Mouse (Mus musculus) right cerebral cortex, adult 18-20 months (tissue): ENCODE results near the gene Ctnnal1.
"Not testable (repeated sequence)": the region's sequence is repeated elsewhere in the genome, so short reads cannot be mapped to it uniquely, and the experiment has no call there.

Experiments
- DNase-seq: peaks from one replicate; pipeline ENCODE4 v3.0.0; 2022; ENCODE audit warnings: mixed read lengths

Gene Ctnnal1

DNA sequence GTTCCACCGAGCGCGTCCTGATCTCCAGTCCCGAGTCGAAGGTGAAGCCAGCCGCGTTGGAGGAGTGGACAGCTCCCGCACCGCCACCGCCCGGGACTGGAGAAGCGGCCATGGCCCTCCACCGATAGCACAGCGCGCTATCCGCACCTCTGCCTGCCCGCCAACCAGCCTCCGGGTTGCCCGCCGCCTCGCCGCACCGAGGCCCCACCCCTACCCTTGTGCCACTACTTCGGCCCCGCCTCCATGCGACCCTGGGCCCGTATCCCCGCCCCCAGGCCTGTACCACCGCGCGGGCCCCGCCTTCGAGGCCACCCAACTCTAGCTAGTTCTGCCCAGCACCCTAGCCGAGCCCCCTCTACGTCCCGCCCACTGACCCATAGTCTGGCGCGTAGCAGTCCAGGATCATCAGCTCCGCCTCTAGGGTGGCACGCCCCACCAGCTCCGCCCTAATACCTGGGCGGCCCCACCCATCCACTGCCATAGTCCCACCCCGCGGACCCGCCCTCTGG is at the start of gene Ctnnal1:
TSS of gene Ctnnal1 (minus strand) at position 186 of the 509 bp plus-strand sequence.
- DNase-seq: peak; percentile 89

- DNase-seq: no peak
Measured at GRCm38 (mm10) chr4:56914761-56915160, 49.8 kb upstream of the Ctnnal1 start.

GRCm38 (mm10) chr4:56914338-56914737 is 49.4 kb upstream of the Ctnnal1 start:
- no peak for DNase-seq

DNA sequence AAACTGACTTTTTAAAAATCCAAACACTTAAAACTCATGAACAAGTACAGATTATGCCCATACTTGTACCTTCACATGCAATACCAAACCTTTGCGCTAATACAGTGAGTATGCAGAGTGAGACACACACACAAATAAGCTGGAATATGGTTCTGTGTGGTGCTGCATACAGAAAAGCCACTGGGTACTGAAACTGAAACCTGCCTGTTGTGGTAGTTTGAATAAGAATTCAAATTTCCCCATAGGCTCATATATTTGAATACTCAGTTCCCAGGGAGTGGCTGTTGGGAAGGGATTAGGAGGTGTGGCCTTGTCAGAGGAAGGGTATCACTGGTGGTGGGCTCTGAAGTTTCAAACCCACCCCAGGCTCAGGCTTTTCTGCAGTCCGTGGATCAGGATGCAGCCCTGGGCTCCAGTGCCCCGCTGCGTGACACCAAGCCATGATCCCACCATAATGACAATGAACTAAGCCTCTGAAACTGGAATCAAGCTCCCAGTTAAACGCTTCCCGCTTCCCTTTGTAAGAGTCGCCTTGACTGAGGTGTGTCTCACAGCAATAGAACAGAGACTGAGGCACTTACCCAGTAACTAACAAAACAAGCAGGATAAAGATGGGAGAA is 47.5 kb upstream of the Ctnnal1 start:
- no peak for DNase-seq

DNA sequence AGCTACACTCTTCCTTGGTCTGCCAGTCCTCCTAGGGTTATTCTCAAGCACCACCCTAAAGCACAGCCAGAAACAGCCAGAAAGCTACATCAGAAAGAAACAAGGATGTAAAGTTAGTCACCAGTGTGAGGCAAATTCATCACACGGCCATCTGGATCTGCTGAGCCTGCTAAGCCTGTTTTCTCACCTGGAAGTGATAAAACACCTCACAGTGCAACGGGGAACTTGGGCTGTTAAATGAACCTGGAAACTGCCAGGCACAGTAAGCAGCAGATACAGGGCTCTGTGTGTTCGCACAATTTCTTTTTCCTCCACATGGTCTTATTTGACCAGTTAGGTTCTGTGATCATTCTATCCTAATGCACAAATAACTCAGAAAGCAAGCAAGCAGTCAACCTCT is 44.6 kb upstream of the Ctnnal1 start:
- peak; percentile 30 for DNase-seq

GRCm38 (mm10) chr4:56907671-56908070 is 42.7 kb upstream of the Ctnnal1 start:
- no peak for DNase-seq

DNA sequence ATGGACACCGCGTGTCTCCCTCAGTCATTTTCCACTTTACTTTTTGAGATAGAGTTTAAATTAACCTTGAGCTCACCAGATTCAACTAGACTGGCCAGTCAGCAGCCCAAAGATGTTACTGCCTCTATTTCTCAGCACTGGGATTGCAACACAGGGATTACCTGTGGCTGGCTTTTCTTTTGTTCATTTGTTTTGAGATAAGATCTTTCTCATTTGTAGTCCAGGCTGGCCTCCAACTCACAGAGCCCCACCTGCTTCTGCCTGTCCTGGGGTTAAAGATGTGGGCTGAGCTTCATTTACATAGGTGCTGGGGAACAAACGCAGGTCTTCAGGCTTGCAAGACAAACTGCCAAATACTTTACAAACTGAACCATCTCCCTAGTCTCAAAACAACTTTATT is 41.9 kb upstream of the Ctnnal1 start:
- DNase-seq: no peak

GRCm38 (mm10) chr4:56905507-56905906 is 40.5 kb upstream of the Ctnnal1 start:
- no peak for DNase-seq

- no peak for DNase-seq
Measured at GRCm38 (mm10) chr4:56901671-56902070, 36.7 kb upstream of the Ctnnal1 start.

DNA sequence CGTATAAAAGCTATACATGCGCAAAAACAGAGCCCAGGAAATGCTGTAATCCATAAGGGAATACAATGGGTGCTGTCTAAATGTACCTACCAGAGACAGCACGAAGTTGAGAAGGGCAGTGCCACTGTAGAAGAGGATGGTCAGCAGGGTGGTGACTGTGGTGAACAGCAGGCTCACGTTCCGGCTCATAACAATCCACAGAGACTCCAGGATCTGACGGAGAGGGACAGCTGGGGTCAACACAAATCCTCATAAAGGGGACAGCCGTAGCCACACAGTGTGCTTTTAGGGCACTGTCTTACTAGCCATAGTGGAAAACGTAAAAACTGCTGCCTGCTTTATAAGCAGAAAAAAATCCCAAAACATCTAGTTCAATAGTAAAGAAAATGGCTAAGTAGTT is 34.2 kb upstream of the Ctnnal1 start:
- DNase-seq: no peak

DNA sequence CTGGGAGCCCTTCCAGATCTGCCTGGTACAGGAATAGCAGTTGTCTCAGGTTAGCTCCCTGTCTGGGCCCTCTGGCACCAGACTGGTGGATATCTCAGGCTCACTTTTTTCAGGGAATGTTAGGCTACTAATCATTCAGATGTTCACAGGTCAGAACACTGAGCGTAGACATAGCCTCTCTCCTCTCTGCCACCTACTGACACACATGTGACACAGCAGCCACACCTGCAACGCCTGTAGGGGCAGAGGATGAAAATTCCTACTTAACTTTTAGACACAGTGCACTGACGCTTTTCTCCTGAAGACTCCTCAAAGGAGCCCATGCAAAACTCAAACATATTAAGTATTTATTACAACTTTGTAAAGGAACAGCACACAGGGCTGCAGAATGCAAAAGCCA is 32.5 kb upstream of the Ctnnal1 start:
- DNase-seq: no peak

DNA sequence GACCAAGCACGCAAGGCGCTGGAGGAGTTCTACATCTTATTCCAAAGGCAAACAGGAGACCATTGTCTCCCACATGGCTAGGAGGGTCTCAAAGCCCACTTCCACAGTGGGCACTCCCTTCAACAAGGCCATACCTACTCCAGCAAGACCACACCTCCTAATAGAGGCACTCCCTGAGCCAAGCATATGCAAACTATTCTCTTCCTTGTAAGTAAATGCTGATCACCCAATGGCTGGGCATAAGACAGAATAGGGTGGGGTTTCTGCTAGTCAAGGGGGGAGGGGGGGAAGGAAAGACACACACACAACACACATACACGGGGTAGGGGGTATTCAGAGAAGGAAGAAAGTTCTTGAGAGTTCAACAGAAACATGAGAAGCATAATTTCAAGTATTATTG is 29.2 kb upstream of the Ctnnal1 start:
- DNase-seq: no peak

DNA sequence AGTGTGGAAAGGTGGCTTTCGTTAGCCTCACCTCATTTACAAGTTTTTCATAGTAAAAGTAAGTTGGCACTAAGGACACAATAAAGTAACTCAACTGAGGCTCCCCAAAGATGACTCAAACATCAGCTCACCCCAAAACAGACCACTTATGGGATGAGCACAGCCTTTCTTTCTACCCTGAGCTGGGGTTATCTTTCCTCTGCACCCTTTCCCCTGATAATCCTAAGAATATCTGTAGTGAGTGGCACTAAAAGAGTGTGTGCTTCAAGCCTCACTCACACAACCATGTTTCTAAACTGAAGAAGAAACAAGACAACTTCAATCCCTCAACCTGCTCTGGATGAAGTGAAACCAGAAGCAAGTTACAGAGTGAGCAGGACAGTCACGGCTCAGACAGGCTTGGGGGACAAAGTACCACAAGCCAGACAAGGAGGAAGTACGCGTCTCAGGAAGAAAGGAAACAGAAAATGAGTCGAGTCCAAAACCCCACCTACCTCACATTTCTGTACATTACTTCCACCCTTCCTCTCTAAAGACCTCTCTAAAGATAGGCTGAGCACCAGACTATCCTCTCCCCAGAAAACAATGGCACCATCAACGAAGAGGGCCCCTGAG is 27.6 kb upstream of the Ctnnal1 start:
- no peak for DNase-seq

DNA sequence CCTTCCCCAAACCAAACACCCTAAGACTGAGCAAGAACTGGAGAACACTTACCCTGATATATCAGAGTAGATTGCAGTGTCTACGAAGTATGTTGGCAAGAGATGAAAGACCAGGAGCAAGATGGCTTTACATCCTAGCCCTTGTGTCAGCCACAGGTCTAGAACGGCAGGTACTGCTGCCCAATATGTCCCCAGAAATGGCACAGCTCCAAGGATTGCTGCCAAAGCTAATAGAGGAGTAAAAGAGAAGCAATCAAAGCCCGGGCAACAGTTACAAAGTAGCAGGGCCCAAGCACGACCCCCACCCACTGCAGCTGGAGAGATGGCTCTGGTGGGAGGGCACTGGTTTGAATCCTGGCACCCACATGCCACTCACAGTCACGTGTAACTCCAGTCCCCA is 23.5 kb upstream of the Ctnnal1 start:
- no peak for DNase-seq

DNA sequence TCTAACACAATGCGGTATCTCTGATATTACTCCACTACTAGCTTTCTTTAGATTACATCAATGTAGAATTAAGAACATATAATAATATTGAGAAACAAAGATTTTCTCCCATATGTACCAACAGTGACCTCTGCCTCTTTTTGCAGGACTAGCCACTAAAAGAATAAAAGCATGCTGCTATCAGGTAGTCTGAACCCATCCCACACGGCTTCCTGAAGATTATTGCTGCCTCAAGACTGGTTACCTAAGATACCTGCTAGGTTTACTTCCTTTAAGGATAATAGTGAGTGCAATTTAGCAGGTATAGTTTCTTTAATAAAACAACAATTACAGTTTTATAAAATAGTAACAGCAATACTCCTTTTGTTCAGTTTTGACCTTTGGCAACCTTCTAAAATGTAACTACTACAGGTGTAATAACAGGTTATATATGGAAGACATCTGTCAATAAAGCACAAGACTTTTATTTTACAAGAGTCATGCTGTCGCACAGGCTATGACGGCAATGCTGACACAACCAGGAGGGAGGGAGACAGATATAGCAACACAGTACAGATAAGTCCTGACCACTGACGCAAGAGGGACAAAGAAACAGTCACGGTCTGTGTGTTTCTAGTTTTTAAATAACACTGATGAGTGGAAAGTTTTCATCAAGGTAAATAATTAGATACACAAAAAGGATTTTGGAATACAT is 21.4 kb upstream of the Ctnnal1 start:
- no peak for DNase-seq

DNA sequence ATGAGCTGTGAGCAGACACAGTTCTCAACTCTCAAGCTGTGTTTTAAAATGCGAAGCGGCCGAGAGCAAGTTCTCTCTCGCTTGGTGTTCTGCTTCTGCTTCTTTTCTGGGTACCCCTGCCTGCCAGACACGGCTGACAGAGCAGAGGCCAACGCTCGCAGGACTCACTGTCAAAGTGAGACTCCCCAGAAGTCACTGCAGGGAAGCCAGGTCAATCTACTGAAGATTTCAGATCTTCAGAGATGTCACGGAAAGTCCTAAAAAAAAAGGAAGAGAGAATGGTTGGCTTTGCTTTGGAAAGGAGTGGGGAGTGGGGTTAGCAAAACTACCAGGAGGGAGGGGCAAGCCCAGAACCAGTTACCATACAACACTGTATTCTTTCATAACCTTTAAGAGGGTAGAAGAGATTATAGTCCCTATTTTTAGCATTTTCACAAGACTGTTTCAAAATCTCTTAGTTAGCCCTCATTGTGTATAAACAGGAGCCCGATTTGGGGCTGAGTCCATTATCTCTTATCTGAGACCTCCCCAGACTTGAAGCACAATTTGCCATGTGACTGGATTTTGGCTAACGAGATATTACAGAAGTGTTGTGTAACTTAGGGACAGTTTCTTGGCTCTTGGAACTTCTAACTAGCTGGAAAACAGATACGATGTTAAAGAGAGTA is 15.2 kb upstream of the Ctnnal1 start:
- DNase-seq: no peak

- DNase-seq: no peak
Measured at GRCm38 (mm10) chr4:56878971-56879370, 14.0 kb upstream of the Ctnnal1 start.

DNA sequence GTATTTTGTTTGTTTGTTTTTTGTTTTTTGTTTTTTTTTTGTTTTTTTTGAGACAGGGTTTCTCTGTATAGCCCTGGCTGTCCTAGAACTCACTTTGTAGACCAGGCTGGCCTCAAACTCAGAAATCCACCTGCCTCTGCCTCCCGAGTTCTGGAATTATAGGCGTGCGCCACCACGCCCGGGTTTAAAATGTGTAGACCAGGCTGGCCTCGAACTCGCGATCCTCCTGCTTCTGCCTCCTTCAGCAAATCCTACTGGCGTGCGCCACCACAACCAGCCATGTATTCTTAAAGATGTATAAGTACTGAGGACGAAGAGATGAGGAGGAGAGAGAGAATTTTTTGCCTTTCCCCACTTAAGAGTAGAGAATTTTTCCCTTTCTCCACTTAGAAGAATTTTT is 5.6 kb upstream of the Ctnnal1 start:
- not testable (repeated sequence) for DNase-seq

- DNase-seq: no peak
Measured at GRCm38 (mm10) chr4:56867761-56868160, 2.8 kb upstream of the Ctnnal1 start.

DNA sequence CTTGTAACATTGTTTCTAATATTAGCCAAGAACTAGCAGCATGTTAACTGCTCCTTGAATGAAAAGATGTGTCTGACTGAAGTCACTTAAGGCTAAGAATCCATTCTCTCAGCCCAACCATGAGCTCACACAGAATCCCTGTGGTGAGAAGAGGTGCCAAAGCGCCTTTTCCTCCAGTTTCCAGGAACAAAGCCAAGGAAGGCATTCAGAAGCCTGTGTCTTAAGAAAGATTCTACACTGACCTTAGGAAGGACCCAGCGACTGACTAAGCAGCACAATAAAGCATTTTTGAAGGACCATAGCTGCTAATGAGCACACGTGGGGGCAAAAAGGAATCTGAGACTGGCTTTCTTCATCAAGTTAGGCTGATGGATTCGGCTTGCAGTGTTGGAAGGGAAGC is 983 bp upstream of the Ctnnal1 start:
- DNase-seq: no peak

DNA sequence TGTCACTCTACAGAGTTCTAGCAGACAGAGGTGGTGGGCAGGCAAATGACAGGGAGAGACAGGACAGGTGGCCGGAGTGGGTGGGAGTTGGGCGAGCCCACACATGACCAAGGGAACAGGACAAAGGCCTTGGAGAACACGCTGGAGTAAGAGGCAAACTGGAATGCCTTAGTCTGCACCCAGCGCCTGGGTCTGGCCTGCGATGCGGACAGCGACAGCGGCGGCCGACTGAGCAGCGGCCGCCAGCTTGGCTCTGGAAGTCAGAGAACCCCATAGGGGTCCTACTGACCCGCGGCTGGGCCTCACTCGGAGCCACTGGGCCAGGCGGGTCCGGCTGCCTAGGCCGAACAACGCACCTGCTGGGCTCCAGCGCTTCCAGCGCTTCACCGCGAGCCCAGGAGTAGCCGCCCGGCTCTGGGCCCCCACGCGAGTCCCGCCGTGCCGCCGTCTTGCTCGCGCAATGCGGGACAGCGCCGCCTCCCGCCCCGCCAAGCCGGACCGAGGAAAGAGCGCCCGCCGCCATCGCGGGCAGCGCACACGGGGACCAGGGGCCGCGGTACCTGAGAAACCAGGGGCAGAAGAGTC is 479 bp downstream of the Ctnnal1 start:
- DNase-seq: peak; percentile 28

DNA sequence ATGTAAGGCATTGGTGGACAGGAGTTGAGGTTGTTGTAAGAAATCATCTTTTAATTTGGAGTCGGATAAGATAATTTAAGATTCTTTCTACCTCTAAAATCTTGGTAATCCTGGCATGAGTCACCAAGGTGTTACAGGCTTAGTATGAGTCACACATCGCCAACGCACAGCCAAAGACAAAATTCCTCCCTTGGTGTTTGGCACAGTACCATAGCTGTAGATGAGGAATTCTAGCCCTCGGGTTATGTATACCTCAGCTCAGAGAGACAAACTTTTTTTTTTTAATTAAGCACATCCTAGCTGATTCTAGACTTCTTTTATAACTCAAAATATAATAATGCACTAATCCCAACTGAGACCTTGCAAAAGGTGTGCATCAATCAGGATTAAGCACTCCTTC is 972 bp downstream of the Ctnnal1 start:
- DNase-seq: peak; percentile 76

GRCm38 (mm10) chr4:56861551-56861950 is 3.4 kb downstream of the Ctnnal1 start:
- no peak for DNase-seq
